Mouse (Mus musculus): ENCODE data around the gene Gm49380. TPM values are rescaled to one million over a fixed set of nuclear protein-coding genes. Genes with fewer than 3 reads are reported as not detected.

The Gm49380 gene
- polyA plus RNA-seq, 1 experiment from 2014 or later, result not detected

DNA sequence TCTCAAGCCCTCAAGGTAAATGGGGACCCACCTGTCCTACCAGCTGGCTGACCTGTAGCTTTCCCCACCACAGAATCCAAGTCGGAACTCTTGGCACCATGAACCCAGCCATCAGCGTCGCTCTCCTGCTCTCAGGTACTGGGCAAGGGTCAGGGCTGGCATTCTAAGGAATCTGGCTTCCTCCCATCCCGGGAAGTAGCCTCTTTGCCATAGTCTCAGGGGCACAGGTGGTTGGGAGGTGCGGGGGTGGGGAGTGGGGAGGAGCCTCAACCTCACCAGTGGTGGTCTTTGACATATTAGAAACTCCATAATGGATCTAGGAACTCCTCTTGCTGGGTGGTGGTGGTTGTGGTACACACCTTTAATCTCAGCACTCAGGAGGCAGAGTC is 67.4 kb downstream of the Gm49380 start:
- no peak overlapping the region for H3K9ac ChIP-seq
- H3K4me1 ChIP-seq (replicated peaks), result peaks cover 18% of the 10 kb centered on the region
- no peaks in the 10 kb centered on the region for H3K36me3 ChIP-seq
- H3K4me2 ChIP-seq, result no peak overlapping the region
- H3K27me3 ChIP-seq, result peaks cover 27% of the 10 kb centered on the region
- H3K9me3 ChIP-seq, result no peaks in the 10 kb centered on the region
- H3K27ac ChIP-seq (replicated peaks), result no peak overlapping the region
- no peak overlapping the region for H3K4me3 ChIP-seq
- WGBS, result 87% methylated on average over 5 of the region's 5 CpGs
- ATAC-seq (ENCODE audit: low FRiP score, low read depth), result no peak

DNA sequence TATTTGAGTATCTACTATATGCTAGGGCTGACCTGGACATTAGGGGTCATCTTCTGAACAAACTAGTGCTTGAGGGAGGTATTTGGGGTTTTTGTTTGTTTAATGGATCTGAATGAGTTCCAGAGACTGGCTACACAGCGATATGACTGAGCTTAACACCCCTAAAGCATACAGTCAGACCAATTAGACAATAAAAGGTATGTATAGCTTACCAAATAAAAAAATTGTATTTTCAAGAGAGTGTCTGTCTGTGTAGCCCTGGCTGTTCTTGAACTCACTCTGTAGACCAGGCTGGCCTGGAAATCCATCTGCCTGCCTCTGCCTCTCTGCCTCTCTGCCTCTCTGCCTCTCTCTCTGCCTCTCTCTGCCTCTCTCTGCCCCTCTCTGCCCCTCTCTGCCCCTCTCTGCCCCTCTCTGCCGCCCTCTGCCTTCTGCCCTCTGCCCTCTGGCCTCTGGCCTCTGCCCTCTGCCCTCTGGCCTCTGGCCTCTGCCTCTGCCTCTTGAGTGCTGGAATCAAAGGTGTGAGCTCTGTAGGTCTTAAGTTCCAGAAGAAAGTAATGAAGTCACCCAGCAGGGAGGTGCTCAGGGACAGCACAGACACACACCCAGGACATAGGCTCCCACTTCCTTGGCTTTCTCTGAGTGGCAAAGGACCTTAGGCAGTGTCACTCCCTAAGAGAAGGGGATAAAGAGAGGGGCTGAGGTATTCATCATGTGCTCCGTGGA is 68.0 kb downstream of the Gm49380 start:
- H3K36me3 ChIP-seq, result no peaks in the 10 kb centered on the region
- 65% methylated on average over 3 of the region's 3 CpGs for whole genome bisulfite sequencing
- ATAC-seq (ENCODE audit: low FRiP score, low read depth), result no peak
- H3K27me3 ChIP-seq, result peaks cover 27% of the 10 kb centered on the region
- no peaks in the 10 kb centered on the region for H3K9me3 ChIP-seq
- no peak overlapping the region for H3K4me3 ChIP-seq
- no peak overlapping the region for H3K27ac ChIP-seq (replicated peaks)
- H3K4me1 ChIP-seq (replicated peaks), result peaks cover 18% of the 10 kb centered on the region
- H3K4me2 ChIP-seq, result 0 out of 2 replicates have a peak overlapping the region, but pooled peaks have one; percentile 84
- no peak overlapping the region for H3K9ac ChIP-seq

GRCm38 (mm10) chr9:44044426-44045157 is 68.7 kb downstream of the Gm49380 start:
- Histone ChIP-seq H3K36me3 (no peaks in the 10 kb centered on the region), H3K27me3 (peaks cover 27% of the 10 kb centered on the region), H3K9me3 (no peaks in the 10 kb centered on the region), H3K4me1 (replicated peaks) (peaks cover 18% of the 10 kb centered on the region), H3K4me3 (peak overlapping the region; percentile 48), H3K9ac (no peak overlapping the region), H3K4me2 (peak overlapping the region; percentile 84), H3K27ac (replicated peaks) (no peak overlapping the region)
- ATAC-seq (ENCODE audit: low FRiP score, low read depth), result no peak
- WGBS, result 41% methylated on average over 14 of the region's 14 CpGs

GRCm38 (mm10) chr9:44043708-44044425 is 69.4 kb downstream of the Gm49380 start:
- H3K4me1 ChIP-seq (replicated peaks), result peaks cover 18% of the 10 kb centered on the region
- H3K27me3 ChIP-seq, result peaks cover 27% of the 10 kb centered on the region
- 3% methylated on average over 23 of the region's 23 CpGs for WGBS
- no peaks in the 10 kb centered on the region for H3K9me3 ChIP-seq
- peak overlapping the region; percentile 84 for H3K4me2 ChIP-seq
- H3K36me3 ChIP-seq, result no peaks in the 10 kb centered on the region
- no peak overlapping the region for H3K27ac ChIP-seq (replicated peaks)
- no peak for ATAC-seq (ENCODE audit: low FRiP score, low read depth)
- peak overlapping the region; percentile 44 for H3K9ac ChIP-seq
- H3K4me3 ChIP-seq, result peak overlapping the region; percentile 48

GRCm38 (mm10) chr9:44042836-44043707 is 70.2 kb downstream of the Gm49380 start, which contains the start of gene Thy1:
Gene Thy1 (plus strand): TSS chr9:44043384.
- Histone ChIP-seq H3K4me3 (peak within 1 kb of the TSS; percentile 48), H3K36me3 (no peaks in the 10 kb centered on the region), H3K27me3 (peaks cover 27% of the 10 kb centered on the region), H3K4me1 (replicated peaks) (peaks cover 18% of the 10 kb centered on the region), H3K9ac (peak within 1 kb of the TSS; percentile 44), H3K4me2 (peak within 1 kb of the TSS; percentile 84), H3K9me3 (no peaks in the 10 kb centered on the region), H3K27ac (replicated peaks) (no peak within 1 kb of the TSS)
- WGBS, result 1% methylated on average over 30 of the region's 30 CpGs
- peak; percentile 85 for ATAC-seq (ENCODE audit: low FRiP score, low read depth)

DNA sequence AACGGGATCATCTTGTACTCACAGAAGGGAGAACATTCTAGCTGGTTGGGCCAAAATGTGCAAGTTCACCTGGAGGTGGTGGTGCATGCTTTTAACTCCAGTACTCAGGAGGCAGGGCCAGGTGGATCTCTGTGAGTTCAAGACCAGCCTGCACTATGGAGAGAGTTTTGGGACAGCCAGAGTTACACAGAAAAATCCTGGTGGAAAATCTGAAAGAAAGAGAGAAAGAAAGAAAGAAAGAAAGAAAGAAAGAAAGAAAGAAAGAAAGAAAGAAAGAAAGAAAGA is 71.0 kb downstream of the Gm49380 start:
- Histone ChIP-seq H3K27ac (replicated peaks) (no peak overlapping the region), H3K27me3 (peaks cover 27% of the 10 kb centered on the region), H3K9me3 (no peaks in the 10 kb centered on the region), H3K9ac (no peak overlapping the region), H3K4me2 (no peak overlapping the region), H3K36me3 (no peaks in the 10 kb centered on the region), H3K4me1 (replicated peaks) (peaks cover 18% of the 10 kb centered on the region), H3K4me3 (no peak overlapping the region)
- 94% methylated on average over 1 of the region's 1 CpGs for WGBS
- no peak for ATAC-seq (ENCODE audit: low FRiP score, low read depth)

DNA sequence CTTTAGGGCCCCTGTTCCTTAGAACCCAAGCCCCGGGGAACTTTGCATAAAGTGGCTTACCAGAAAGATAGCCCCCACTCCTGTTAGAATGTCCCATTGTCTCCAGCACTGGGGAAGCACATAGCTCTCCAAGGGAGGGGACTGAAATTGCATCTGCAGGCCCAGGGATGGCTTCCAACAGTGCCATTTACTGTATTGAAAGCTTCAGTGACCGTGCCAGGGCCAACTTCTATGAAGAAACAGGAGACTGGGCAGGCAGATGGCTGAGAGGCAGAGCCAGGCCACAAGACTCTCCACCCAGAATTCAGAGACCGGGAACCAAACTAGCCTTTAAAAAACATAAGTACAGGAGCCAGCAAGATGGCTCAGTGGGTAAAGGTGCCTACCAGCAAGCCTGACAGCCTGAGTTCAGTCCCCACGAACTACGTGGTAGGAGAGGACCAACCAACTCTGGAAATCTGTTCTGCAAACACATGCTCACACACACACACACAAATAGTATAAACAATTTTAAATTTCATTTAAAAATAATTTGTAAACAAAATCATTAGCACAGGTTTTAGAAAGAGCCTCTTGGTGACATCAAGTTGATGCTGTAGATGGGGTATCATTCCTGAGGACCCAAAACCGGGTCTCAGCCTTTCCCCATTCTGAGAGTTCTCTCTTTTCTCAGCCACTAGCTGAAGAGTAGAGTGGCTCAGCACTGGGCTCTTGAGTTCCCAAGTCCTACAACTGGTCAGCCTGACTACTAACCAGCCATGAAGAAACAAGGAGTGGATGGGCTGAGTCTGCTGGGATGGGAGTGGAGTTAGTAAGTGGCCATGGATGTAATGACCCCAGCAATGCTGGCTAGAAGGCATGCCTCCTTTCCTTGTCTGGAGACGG is 71.5 kb downstream of the Gm49380 start:
- H3K9me3 ChIP-seq, result no peaks in the 10 kb centered on the region
- WGBS, result 67% methylated on average over 7 of the region's 7 CpGs
- no peak overlapping the region for H3K27ac ChIP-seq (replicated peaks)
- no peak overlapping the region for H3K4me2 ChIP-seq
- no peak overlapping the region for H3K9ac ChIP-seq
- H3K36me3 ChIP-seq, result no peaks in the 10 kb centered on the region
- ATAC-seq (ENCODE audit: low FRiP score, low read depth), result no peak
- H3K4me1 ChIP-seq (replicated peaks), result peaks cover 18% of the 10 kb centered on the region
- H3K27me3 ChIP-seq, result peaks cover 27% of the 10 kb centered on the region
- H3K4me3 ChIP-seq, result no peak overlapping the region

GRCm38 (mm10) chr9:44037106-44037505 is 76.2 kb downstream of the Gm49380 start:
- H3K9ac ChIP-seq, result no peak overlapping the region
- H3K9me3 ChIP-seq, result no peaks in the 10 kb centered on the region
- no peaks in the 10 kb centered on the region for H3K4me1 ChIP-seq (replicated peaks)
- H3K4me3 ChIP-seq, result no peak overlapping the region
- ATAC-seq (ENCODE audit: low FRiP score, low read depth), result no peak
- H3K36me3 ChIP-seq, result no peaks in the 10 kb centered on the region
- peaks cover under 1% of the 10 kb centered on the region; the same call in 1 of the 2 replicates for H3K27me3 ChIP-seq
- H3K27ac ChIP-seq (replicated peaks), result no peak overlapping the region
- H3K4me2 ChIP-seq, result no peak overlapping the region
- 96% methylated on average over 5 of the region's 5 CpGs for WGBS

DNA sequence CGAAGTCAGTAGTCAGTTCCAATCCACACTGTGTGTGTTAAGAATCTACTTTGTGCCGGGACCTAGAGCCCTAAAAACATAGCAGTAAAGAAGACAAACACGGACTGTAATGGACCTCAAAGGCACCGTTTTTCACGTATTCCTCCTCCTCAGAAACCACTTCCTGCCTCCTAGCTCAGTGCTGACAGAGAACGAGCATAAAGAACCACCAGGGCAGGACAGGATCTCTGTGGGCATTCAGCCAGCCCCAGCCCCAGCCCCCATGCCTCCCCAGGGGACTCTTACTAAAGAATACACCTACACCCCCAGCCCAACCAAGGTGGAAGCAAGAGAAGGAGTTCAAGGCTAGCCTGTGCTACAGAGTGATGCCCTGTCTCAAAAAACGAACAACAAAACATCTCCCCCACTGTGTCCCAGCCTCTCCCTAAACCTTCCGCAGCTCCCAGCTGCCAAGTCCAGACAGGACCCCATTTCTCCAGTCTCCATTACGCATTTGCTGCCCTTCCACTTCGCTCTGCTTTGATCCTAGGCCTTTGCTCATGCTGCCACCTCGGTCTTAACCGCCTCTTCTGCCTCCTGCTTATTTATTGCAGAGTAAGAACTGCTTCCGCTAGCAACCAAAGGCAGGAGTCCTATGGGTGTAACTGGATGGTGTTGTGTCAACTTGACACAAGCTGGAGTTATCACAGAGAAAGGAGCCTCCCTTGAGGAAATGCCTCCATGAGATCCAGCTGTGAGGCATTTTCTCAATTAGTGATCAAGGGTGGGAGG is 79.2 kb downstream of the Gm49380 start:
- Histone ChIP-seq H3K4me3 (no peak overlapping the region), H3K36me3 (no peaks in the 10 kb centered on the region), H3K27me3 (no peaks in the 10 kb centered on the region), H3K9me3 (no peaks in the 10 kb centered on the region), H3K27ac (replicated peaks) (no peak overlapping the region), H3K9ac (no peak overlapping the region), H3K4me1 (replicated peaks) (no peaks in the 10 kb centered on the region), H3K4me2 (no peak overlapping the region)
- 84% methylated on average over 13 of the region's 13 CpGs for WGBS
- no peak for ATAC-seq (ENCODE audit: low FRiP score, low read depth)

DNA sequence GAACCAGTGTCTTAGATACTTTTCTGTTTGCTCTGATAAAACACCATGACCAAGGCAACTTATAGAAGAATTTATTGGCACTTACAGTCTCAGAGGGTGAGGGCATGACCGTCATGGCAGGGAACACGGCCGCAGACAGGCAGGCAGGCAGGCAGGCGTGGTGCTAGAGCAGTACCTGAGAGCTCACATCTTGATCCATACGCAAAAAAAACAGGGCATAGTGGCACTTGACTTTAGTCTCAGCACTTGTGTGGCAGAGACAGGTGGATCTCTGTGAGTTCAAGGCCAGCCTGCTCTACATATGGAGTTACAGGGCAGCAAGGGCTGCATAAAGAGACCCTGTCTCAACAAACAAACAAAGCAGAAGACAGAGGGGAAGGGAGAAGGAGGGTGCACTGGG is 80.0 kb downstream of the Gm49380 start:
- Histone ChIP-seq H3K9ac (no peak overlapping the region), H3K4me2 (no peak overlapping the region), H3K27me3 (no peaks in the 10 kb centered on the region), H3K4me1 (replicated peaks) (no peaks in the 10 kb centered on the region), H3K36me3 (no peaks in the 10 kb centered on the region), H3K27ac (replicated peaks) (no peak overlapping the region), H3K4me3 (no peak overlapping the region), H3K9me3 (no peaks in the 10 kb centered on the region)
- no peak for ATAC-seq (ENCODE audit: low FRiP score, low read depth)
- 94% methylated on average over 5 of the region's 5 CpGs for WGBS
